Mouse (Mus musculus) heart, postnatal 25 days (tissue): ENCODE results near the gene Nr5a2. TPM values are rescaled to one million over a fixed set of nuclear protein-coding genes. Genes with fewer than 3 reads are reported as not detected.

Experiments used
- DNase-seq: peaks from one replicate; pipeline ENCODE4 v3.0.0; 2022; ENCODE audit warnings: low spot score
- intact Hi-C: fragments of 180-260 bp; cut with DNase I; formaldehyde crosslinking; loops from one replicate; pipeline ENCODE4 v1.15.1; 2025
- total RNA-seq, 2 experiments: library from RNA; stranded (reverse); gene quantifications; 2 replicates each; pipeline ENCODE4 v1.2.3; 2021

Nr5a2 gene
- total RNA-seq = 1 to 10 TPM in 1 of 2 experiments, under 1 TPM in 1; 0.95 to 1.3 TPM

DNA sequence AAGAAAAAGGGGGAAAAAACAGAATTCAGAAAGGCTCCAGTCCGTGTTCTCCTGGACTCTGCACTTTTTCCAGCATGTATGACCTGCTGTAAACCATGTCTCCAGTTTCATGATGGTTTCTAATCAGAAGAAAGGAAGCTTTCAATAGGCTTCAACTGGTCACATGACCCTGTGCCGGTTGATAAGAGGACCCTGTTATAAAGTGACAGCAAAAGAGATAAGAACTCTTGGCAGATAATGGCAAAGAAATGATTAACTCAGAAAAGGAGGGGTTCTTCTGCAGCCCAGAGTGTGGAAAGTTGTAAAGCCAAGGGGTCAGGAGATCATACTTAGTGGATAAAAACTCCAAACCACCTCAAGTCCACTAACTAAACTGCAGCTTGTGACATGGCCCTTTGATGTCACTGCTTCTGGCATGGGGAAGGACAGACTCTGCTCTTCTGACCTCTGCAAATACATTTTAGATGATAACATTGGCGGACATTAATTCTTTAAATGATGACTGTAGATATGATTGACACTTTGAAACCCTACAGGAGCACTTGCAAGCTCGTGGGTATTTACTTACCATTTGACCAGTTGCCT is at the start of gene Nr5a2:
Gene Nr5a2 (minus strand): TSS at position 21 of the 585 bp plus-strand sequence.
- intact Hi-C loops = no loop called here
- DNase-seq = no peak

GRCm38 (mm10) chr1:137008726-137009239 is 48.5 kb upstream of the Nr5a2 start:
- intact Hi-C loops = no loop called here
- no peak for DNase-seq

- intact Hi-C loops = no loop called here
- no peak for DNase-seq
Measured at GRCm38 (mm10) chr1:137003816-137004215, 43.6 kb upstream of the Nr5a2 start.

GRCm38 (mm10) chr1:137003144-137003543 is 42.9 kb upstream of the Nr5a2 start:
- intact Hi-C loops = no loop called here
- DNase-seq = no peak

DNA sequence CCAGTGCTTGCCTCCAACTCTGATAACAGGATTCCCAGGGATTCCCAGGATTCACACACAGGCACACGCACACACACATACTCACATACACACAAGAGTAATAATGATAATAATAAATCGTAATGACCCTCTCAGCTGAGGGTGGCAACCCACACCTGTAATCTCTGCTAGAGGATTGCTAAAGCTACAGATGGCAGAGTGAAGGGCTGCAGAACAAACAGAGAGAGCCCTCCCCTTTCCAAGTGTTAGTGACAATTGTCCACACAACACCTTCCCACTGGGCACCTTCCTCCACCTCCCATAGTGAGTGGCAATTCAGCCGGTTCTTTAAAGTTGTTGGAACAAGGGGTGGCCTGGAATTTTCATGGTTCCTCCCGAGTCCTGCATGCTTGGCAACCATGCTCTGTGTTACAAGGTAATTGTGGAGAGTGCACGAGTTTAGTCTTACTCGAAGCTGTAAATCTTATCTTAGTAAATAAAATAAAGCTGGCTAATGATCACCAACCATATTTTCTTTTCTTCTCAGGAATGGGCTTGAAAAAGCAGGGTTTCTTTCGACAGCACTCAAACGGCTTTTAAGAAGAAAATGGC is 31.6 kb upstream of the Nr5a2 start:
- DNase-seq = no peak
- intact Hi-C loops = no loop called here

GRCm38 (mm10) chr1:136980253-136980893 is 20.1 kb upstream of the Nr5a2 start:
- no peak for DNase-seq
- intact Hi-C loops = no loop called here

- no peak for DNase-seq
- intact Hi-C loops = no loop called here
Measured at GRCm38 (mm10) chr1:136977867-136978266, 17.6 kb upstream of the Nr5a2 start.

DNA sequence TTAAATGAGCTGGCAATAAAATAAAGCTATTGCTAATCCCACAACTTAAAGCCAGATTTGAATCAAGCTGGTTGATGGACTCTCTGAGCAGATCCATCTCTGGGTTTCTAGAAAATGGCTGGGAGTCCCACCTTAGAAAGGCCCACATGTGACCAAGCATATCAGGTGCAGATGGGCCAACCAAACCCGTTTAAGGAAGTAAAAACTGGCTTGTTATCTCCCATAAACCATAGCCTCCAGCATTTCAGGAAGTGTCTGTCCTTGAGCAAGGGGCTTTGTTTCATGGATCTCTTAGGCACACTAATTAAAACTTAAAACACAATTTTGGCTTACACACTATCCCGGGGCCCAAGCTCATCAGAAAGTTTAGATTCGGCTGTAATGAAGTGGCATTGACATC is 13.8 kb upstream of the Nr5a2 start:
- DNase-seq = no peak
- intact Hi-C loops = no loop called here

DNA sequence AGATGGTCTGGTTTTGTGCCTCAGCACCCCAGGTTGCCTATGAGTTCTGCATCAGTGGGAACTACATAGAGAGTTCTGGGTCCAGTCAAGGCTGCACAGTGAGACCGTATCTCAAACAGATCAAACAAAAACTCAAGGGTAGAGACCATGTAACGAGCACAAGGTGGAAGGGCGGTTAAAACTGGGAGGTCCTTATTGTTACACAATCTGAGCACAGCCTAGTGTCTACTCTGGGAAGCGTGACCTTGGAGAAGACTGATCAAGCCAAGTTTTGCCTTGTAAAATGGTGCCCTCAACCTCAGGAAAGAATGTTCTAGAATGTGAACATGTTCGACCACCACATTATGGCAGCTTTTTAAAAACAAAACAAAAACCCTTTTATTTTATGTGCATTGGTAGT is 12.8 kb upstream of the Nr5a2 start:
- DNase-seq = no peak
- intact Hi-C loops = no loop called here

DNA sequence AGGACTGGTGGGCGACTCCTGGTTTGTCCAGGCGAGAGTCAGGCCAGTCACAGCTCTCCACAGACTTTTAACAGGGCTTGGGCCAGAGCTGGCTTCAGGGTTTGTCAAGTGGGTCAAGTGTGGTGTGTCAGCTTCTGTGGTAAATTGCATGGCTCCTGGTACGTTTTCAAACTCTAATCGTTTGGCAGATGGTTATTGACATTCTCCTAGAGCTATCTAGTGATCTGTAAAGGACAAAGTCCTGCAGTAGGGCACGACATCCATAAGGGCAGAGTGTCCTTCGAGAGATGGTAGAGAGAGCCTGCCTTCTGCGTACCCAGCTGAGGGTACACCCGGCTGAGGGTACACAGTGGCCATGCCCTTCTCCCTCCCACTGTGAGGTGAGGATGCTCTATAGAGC is 10.7 kb upstream of the Nr5a2 start:
- intact Hi-C loops = no loop called here
- DNase-seq = no peak

DNA sequence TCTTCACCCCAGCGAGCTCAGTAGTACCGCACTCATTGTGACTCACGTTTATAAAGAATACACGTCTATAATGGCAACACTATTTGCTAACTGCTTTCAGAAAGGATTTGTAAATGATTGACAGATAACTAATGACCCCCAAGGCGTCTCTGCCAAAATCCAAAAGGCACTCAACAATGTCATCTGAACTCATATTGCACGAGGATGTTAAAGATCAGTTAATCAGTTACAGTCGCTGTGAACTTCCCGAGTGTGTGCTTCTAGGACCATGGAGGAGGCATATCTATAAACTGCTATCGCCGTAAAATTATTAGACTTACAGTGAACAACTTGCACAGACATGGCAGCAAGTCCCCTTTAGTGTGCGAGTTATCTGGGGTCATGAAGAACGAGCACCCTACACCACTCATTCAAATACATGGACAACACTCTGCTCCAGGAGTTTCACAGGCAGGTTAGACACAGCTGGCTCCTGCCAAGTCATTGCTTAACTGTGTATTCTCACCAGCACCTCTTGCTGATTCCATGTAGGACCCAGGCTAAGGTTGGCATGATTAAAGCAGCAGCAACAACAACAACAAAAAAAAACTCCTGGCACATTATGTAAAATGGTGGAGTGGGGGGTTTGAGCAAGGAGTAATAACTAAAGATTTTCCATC is 6.6 kb upstream of the Nr5a2 start:
- no peak for DNase-seq
- intact Hi-C loops = no loop called here

DNA sequence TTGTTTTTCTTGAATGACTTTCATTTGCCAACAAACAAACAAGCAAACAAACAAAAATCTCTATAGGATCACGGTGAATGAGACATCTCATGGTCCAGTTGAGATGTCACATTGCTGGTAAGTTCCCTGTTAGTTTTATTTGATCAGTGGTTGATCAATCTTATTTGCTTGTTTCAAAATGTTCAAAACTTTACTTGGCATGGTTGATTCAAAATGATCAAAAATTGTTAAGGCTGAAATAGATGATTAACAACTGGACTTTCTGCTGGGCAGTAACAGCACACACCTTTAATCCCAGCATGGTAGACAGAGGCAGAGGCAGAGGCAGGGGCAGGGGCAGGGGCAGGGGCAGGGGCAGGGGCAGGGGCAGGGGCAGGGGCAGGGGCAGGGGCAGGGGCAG is 757 bp downstream of the Nr5a2 start:
- intact Hi-C loops = no loop called here
- no peak for DNase-seq

GRCm38 (mm10) chr1:136958666-136959065 is 1.6 kb downstream of the Nr5a2 start:
- intact Hi-C loops = no loop called here
- DNase-seq = no peak

- DNase-seq = no peak
- intact Hi-C loops = no loop called here
Measured at GRCm38 (mm10) chr1:136958185-136958584, 2.1 kb downstream of the Nr5a2 start.

- no peak for DNase-seq
- intact Hi-C loops = no loop called here
Measured at GRCm38 (mm10) chr1:136957696-136958095, 2.6 kb downstream of the Nr5a2 start.

DNA sequence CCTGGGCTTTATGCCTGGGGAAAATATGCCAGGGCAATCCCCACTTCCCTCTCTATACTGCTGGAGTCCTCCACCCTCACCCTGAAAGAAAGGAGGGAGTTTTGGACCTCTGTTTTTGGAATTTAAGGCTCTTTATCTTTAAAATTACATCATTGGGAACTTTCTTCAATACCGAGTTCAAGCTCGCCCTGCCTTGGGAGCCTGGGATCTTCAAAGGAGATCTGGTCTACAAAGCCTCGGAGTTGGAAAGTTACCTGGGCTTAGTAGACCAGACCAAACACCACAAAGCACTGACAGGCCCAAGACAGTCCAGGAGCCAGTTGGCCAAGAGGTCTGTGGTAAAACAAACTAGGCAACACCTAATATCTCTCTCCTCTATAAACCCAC is 6.1 kb downstream of the Nr5a2 start:
- no peak for DNase-seq
- intact Hi-C loops = loop anchor here (5.0 kb wide), 1 partner anchor 37 kb away; no protein-coding TSS in a partner anchor

DNA sequence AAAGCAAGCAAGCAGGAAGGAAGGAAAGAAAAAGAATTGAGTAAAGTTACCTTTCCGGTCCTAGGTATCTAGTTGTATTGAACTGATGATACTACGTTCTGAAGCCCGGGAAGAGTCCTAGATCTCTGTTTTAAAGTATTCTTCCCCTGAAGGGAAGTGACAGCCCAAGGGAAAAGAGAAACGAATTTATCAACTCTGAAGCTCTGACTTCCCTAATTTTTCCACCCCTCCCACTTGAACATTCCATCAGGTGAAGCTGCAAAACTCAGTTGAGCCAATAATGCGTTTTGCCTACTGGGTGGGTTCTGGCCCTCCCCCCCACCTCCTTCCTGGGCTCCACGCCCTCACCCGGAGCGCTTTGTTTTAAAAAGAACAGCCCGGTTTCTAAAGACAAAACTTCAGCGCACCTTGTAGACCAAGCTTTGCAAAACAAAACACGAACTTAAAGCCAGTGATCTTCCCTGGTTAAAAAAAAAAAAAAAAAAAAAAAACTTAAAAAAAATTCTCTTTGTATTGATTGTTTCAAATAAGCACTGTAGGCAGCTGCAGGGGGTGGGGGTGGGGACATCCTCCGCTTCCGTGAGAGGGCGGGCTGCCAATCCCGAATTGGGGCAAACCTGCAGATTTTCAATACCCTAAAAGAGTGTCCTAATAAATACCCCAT is 6.7 kb downstream of the Nr5a2 start:
- DNase-seq = no peak
- intact Hi-C loops = loop anchor here (5.0 kb wide), 1 partner anchor 36 kb away; no protein-coding TSS in a partner anchor

- intact Hi-C loops = loop anchor here (5.0 kb wide), 1 partner anchor 35 kb away; no protein-coding TSS in a partner anchor
- no peak for DNase-seq
Measured at GRCm38 (mm10) chr1:136952609-136953311, 7.5 kb downstream of the Nr5a2 start.

DNA sequence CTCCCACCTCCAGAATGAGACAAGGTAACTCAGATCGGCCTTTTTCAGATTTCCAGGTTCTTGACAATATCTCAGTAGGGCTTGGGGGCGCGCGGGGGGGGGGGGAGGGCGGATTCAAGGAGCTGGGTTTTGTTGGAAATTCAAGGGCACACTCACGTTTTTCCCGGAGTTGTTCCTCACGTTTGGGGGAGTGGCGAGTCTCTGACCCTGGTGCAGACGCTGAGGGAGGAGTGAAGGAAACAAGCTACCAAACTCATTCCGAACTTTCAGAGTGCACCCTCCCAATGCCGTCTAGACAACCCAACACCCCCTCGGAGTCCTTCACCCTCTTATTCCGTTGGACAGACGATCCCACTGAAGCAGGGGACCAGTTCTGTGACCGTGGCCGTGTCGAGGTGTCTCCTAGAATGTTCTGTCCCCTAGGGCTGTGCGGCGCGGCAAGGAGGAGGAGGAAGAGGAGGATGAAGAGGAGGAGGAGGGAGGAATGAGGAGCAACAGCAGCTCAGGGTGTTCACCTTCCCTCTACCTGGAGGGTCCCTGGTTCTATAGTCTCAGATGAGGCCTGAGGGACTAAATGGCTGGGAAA is 8.2 kb downstream of the Nr5a2 start:
- DNase-seq = no peak
- intact Hi-C loops = loop anchor here (5.0 kb wide), 1 partner anchor 35 kb away; no protein-coding TSS in a partner anchor
